Mouse (Mus musculus): Measurements from ENCODE around the gene Ntn3. TPM values are rescaled to one million over a fixed set of nuclear protein-coding genes. Genes with fewer than 3 reads are reported as not detected.

The Ntn3 gene
- polyA plus RNA-seq, 1 experiment from 2014 or later = 14.0 TPM

DNA sequence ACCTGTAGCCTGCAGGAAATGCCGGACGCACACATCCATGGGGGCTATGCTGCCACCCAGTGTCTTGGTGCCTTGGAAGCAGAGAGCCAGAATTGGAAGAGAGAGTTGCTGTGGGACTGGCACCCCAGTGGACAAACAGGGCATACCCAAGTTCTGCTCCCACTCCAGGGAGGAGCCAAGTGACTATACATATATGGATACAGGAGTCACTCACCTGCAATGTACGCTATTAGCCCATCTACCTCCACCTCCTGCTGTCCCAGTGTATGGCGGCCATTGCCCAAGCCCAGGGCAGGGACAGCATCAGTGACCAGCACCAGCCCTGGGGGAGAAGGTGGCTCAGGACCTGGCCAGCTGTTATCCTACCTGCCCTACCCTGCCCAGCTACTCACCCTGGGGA lies 51.8 kb downstream of the Ntn3 start:
- no peak overlapping the region for H3K9ac ChIP-seq
- peak; percentile 5; the same call in 1 of the 2 replicates for ATAC-seq (ENCODE audit: insufficient number of reproducible peaks, insufficient read depth, low FRiP score, low TSS enrichment, low read depth)

DNA sequence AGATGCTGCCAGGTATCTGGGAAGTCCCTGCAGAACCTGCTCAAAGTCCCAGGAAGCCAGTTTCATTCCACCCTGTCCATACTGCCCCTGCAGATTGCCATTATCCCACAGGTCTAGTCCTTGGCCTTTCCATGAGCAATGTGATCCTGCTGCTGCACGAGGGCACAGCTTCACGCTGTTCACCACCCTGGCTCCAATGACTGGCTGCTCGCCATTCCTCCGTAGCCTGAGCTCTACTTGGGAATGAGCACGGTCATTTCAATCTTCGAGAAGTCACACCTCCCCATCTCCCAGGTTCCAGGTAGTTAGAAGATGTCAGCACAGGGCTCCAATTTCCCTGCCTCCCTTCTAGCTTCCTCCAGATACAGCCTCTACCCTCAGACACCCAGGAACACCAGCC lies 52.2 kb downstream of the Ntn3 start:
- Histone ChIP-seq H3K9ac (no peak overlapping the region), H3K4me1 (peaks cover 7% of the 10 kb centered on the region), H3K36me3 (peaks cover 33% of the 10 kb centered on the region), H3K27me3 (no peaks in the 10 kb centered on the region), H3K4me2 (no peak overlapping the region), H3K27ac (no peak overlapping the region), H3K9me3 (no peaks in the 10 kb centered on the region), H3K4me3 (no peak overlapping the region)
- no peak for ATAC-seq (ENCODE audit: insufficient number of reproducible peaks, insufficient read depth, low FRiP score, low TSS enrichment, low read depth)
- WGBS = 87% methylated on average over 6 of the region's 6 CpGs

More for the DNA sequence above, 51.8 kb downstream of the Ntn3 start:
- H3K4me3 ChIP-seq = no peak overlapping the region
- no peaks in the 10 kb centered on the region for H3K27me3 ChIP-seq
- no peak overlapping the region for H3K27ac ChIP-seq
- 90% methylated on average over 4 of the region's 4 CpGs for WGBS
- H3K4me1 ChIP-seq = peaks cover 7% of the 10 kb centered on the region
- no peak overlapping the region for H3K4me2 ChIP-seq
- H3K9me3 ChIP-seq = no peaks in the 10 kb centered on the region
- H3K36me3 ChIP-seq = peaks cover 33% of the 10 kb centered on the region

DNA sequence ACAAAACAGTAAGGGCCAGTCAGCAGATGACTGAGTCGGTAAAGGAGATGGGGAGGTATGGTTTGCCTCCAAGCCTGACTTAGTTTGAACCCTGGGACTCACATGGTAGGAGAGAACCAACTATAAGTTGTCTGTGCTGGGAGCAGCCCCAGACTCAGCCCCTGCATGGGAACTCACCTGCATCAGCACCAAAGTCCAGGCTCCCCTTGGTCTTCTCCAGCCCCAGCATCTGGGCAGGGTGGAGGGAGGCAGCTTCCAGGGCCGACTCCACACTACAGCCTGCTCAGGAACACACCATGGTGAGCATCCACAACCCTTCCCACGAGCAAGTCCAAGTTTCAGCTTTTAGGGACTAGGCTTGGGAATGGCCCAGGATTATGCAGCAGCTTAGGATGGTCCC lies 52.9 kb downstream of the Ntn3 start:
- 85% methylated on average over 3 of the region's 3 CpGs for WGBS
- ATAC-seq (ENCODE audit: insufficient number of reproducible peaks, insufficient read depth, low FRiP score, low TSS enrichment, low read depth) = no peak
- no peaks in the 10 kb centered on the region for H3K27me3 ChIP-seq

DNA sequence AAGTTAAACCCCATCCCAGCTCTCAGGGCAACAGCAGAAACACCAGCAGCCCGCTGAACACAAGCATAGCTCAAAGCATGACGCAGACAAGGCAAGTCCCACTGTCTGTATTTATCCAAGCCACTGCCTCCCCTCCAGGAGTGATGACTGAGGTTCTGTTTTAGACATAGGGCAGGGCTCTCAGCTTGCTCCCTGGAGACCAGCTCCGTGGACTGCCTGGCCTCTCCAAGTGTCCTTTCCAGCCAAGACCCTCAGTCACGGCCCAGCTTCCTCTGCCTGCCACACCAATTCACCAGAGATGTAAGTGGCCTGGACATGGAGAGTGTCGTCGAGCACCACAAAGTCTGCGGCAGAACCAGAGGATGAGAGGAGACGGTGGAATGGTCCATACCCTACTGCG lies 53.6 kb downstream of the Ntn3 start:
- 90% methylated on average over 9 of the region's 9 CpGs for WGBS

More for the DNA sequence above, 52.9 kb downstream of the Ntn3 start:
- no peaks in the 10 kb centered on the region for H3K9me3 ChIP-seq
- no peak overlapping the region for H3K4me3 ChIP-seq
- no peak overlapping the region for H3K27ac ChIP-seq
- peaks cover 33% of the 10 kb centered on the region for H3K36me3 ChIP-seq
- H3K9ac ChIP-seq = no peak overlapping the region
- peaks cover 14% of the 10 kb centered on the region for H3K4me1 ChIP-seq
- no peak overlapping the region for H3K4me2 ChIP-seq

DNA sequence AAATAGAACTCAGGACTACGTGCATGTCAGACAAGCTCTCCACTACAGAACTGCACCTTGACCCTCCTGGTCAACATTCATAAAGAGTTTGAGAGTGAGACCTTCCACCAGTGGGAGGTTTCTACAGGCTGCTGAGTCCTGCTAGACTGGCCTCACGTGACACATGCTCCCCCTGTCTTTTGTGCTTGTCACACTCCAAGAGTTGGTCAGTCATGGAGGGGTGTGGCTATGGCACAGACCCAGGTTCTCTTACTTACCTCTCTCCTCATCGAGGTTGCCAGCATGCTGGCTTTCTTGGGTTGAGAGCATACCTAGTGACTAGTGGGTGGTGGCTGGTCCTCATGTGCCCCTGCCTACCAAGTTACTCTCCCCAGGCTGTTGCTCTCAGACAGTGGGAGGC lies 54.9 kb downstream of the Ntn3 start:
- Histone ChIP-seq H3K9ac (no peak overlapping the region), H3K4me3 (no peak overlapping the region)

More for the DNA sequence above, 53.6 kb downstream of the Ntn3 start:
- H3K4me3 ChIP-seq = no peak overlapping the region
- no peaks in the 10 kb centered on the region for H3K27me3 ChIP-seq
- no peaks in the 10 kb centered on the region for H3K9me3 ChIP-seq
- H3K27ac ChIP-seq = no peak overlapping the region
- H3K36me3 ChIP-seq = peaks cover 33% of the 10 kb centered on the region
- H3K9ac ChIP-seq = no peak overlapping the region
- H3K4me2 ChIP-seq = no peak overlapping the region
- peaks cover 18% of the 10 kb centered on the region for H3K4me1 ChIP-seq
- ATAC-seq (ENCODE audit: insufficient number of reproducible peaks, insufficient read depth, low FRiP score, low TSS enrichment, low read depth) = no peak

More for the DNA sequence above, 54.9 kb downstream of the Ntn3 start:
- no peak overlapping the region for H3K4me2 ChIP-seq
- H3K9me3 ChIP-seq = no peaks in the 10 kb centered on the region
- H3K36me3 ChIP-seq = peaks cover 33% of the 10 kb centered on the region
- no peak overlapping the region for H3K27ac ChIP-seq
- peaks cover 18% of the 10 kb centered on the region for H3K4me1 ChIP-seq
- H3K27me3 ChIP-seq = no peaks in the 10 kb centered on the region
- no peak for ATAC-seq (ENCODE audit: insufficient number of reproducible peaks, insufficient read depth, low FRiP score, low TSS enrichment, low read depth)
- WGBS = 77% methylated on average over 3 of the region's 3 CpGs

Small RNAs within 50 kb of the gene (microRNA-seq; reads per million reads assigned to microRNA genes)
- gene Mir5134 (3.1 reads per million, percentile 11 among the genes with 10 or more reads in this experiment), gene Mir6965 (1.1 reads per million)

Other genes with a start within 250 kb of the Ntn3 start
- 0.18 TPM in 1 of 2 replicates, not detected in the other for gene Prss30, start 229.0 kb downstream of the Ntn3 start, polyA plus RNA-seq (2015; fragmentation: Nextera tagmentation; extraction: Ambion mirVana)
- gene Prss22, start 211.4 kb downstream of the Ntn3 start, polyA plus RNA-seq (2015; fragmentation: Nextera tagmentation; extraction: Ambion mirVana) = 2.2 and 2.5 TPM in 2 replicates
- gene Prss27, start 171.4 kb downstream of the Ntn3 start, polyA plus RNA-seq (2015; fragmentation: Nextera tagmentation; extraction: Ambion mirVana) = 0.28 and 0.38 TPM in 2 replicates
- 69.1 and 78.9 TPM in 2 replicates for gene Kctd5, start 136.0 kb downstream of the Ntn3 start, polyA plus RNA-seq (2015; fragmentation: Nextera tagmentation; extraction: Ambion mirVana)
- gene Pdpk1, start 58.6 kb downstream of the Ntn3 start, polyA plus RNA-seq (2015; fragmentation: Nextera tagmentation; extraction: Ambion mirVana) = 35.8 and 37.8 TPM in 2 replicates
- gene Amdhd2, start 45.8 kb downstream of the Ntn3 start, polyA plus RNA-seq (2015; fragmentation: Nextera tagmentation; extraction: Ambion mirVana) = 34.1 and 41.4 TPM in 2 replicates
- gene Atp6v0c, start 39.8 kb downstream of the Ntn3 start, polyA plus RNA-seq (2015; fragmentation: Nextera tagmentation; extraction: Ambion mirVana) = 420 and 448 TPM in 2 replicates
- 10.2 and 10.3 TPM in 2 replicates for gene Tbc1d24, start 4.0 kb downstream of the Ntn3 start, polyA plus RNA-seq (2015; fragmentation: Nextera tagmentation; extraction: Ambion mirVana)
- gene Tedc2, start 11.3 kb upstream of the Ntn3 start, polyA plus RNA-seq (2015; fragmentation: Nextera tagmentation; extraction: Ambion mirVana) = 15.7 and 16.3 TPM in 2 replicates
- gene Ccnf, start 42.0 kb upstream of the Ntn3 start, polyA plus RNA-seq (2015; fragmentation: Nextera tagmentation; extraction: Ambion mirVana) = 61.9 and 63.1 TPM in 2 replicates
- not detected in 2 replicates for gene Abca17, start 141.5 kb upstream of the Ntn3 start, polyA plus RNA-seq (2015; fragmentation: Nextera tagmentation; extraction: Ambion mirVana)
- 5.3 and 6.5 TPM in 2 replicates for gene Abca3, start 142.4 kb upstream of the Ntn3 start, polyA plus RNA-seq (2015; fragmentation: Nextera tagmentation; extraction: Ambion mirVana)
- gene Rnps1, start 205.0 kb upstream of the Ntn3 start, polyA plus RNA-seq (2015; fragmentation: Nextera tagmentation; extraction: Ambion mirVana) = 296 and 317 TPM in 2 replicates
- gene Eci1, start 217.1 kb upstream of the Ntn3 start, polyA plus RNA-seq (2015; fragmentation: Nextera tagmentation; extraction: Ambion mirVana) = 70.6 and 78.0 TPM in 2 replicates
- gene Dnase1l2, start 233.6 kb upstream of the Ntn3 start, polyA plus RNA-seq (2015; fragmentation: Nextera tagmentation; extraction: Ambion mirVana) = 3.5 and 5.5 TPM in 2 replicates

Measured in embryonic facial prominence, embryonic 13.5 days (tissue).